Mouse (Mus musculus): ENCODE results near the gene Polm. TPM values are rescaled to one million over a fixed set of nuclear protein-coding genes. Genes with fewer than 3 reads are reported as not detected.

Gene Polm
- total RNA-seq (2012; rRNA removed) (5.4 TPM in 2 replicates), polyA plus RNA-seq (2012; ENCODE audit: insufficient read depth in 1 of 2, insufficient read length in 2 of 2, low read depth in 1 of 2, low replicate concordance in 2 of 2, missing spikeins in 1 of 2) (10 to 100 TPM in 1 of 2 experiments, not detected in 1; 18.3 TPM)

DNA sequence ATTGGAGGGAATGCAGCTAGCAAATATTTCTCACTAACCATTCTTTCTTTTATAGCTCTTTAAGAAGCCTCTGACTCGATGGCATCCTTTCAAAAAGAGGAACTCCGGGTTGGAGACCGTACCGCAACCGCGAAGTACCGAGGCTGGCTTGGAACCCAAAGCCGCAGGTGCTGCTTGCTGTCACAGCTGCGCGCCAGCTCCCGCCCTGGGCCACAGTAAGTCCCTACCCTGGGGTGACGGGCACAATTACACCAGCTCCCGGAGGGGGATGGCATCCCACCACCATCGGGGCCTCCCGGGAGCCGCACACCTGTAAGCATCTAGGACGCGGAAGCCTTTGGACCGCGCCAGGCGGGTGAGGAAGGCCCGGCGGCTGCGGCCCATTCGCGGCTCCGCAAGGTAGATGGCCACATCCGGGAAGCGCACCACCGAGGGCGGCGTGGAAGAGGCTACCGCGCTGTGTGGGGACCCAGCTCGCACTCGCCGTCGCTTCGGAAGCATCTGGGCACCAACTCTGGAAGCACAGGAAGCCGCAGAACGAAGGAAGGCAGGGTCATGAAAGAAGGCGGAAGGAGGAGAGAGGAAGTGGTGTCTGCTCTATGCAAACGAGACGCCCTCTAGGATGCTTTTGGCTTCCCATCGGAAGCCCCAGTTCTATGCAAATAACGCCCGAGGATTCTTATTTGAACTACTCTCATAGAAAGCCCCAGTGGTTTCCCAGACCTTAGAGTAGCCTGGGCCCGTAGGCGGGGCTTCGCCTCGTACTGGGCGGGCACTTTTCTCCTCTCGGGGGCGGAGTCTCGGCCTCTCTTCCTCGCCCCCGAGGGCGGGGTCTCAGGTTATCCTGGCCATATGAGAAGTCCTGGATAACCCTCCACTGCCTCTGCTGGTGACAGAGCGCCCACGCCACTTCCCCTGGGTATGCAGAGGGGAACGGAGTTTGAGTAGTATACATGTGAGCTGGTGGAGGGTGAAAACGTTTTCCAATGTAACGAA, at the start of gene Polm:
Gene Polm (minus strand): TSS at position 766 of the 996 bp plus-strand sequence.
- Histone ChIP-seq H3K79me2 (ENCODE audit: control insufficient read depth, insufficient read depth, low read length, poor library complexity) (peaks cover 2% of the 10 kb centered on the region; the same call in 1 of the 2 replicates), H3K27me3 (ENCODE audit: control insufficient read depth in 1 of 2, insufficient read depth in 2 of 2, low read length in 2 of 2) (no peaks in the 10 kb centered on the region), H3K9ac (ENCODE audit: control insufficient read depth, low read depth, low read length, poor library complexity, severe bottlenecking) (peak within 1 kb of the TSS; percentile 84), H3K36me3 (ENCODE audit: control insufficient read depth in 1 of 2, insufficient read depth in 2 of 2, low read length in 2 of 2) (peaks cover 2 to 7% of the 10 kb centered on the region in 2 experiments; a peak in 3 of 4 replicates), H3K27ac (ENCODE audit: control insufficient read depth, low read depth, low read length) (peak within 1 kb of the TSS; percentile 85), H3K4me1 (ENCODE audit: control insufficient read depth in 1 of 2, insufficient read depth in 2 of 2, low read length in 2 of 2) (peaks cover 3 to 7% of the 10 kb centered on the region in 2 experiments; a peak in 2 of 4 replicates), H3K4me3 (ENCODE audit: control insufficient read depth in 1 of 2, insufficient read depth in 1 of 2, low read depth in 2 of 2, low read length in 2 of 2) (peak within 1 kb of the TSS; percentile 80 to 82), H3K9me3 (replicated peaks; ENCODE audit: insufficient read depth, low read length) (no peaks in the 10 kb centered on the region)
- DNase-seq (ENCODE audit: low read depth, low spot score), result peak; percentile 99
- TF ChIP-seq ZNF384 (IDR thresholded peaks at IDR 0.05; ENCODE audit: low read depth, low read length), result 0 out of 2 replicates have a peak, but pooled peaks have one; percentile 14
- TF ChIP-seq SIN3A (IDR thresholded peaks at IDR 0.05; ENCODE audit: low read length), result peak; percentile 71
- TF ChIP-seq MEF2A (IDR thresholded peaks at IDR 0.05; ENCODE audit: extremely low read depth, insufficient replicate concordance, low read depth, low read length, poor library complexity, severe bottlenecking), result no peak
- TF ChIP-seq SMC3 (IDR thresholded peaks at IDR 0.05; ENCODE audit: low read depth, low read length), result peak; percentile 34; the same call in 1 of the 2 replicates
- peak; percentile 54 for TF ChIP-seq RAD21 (IDR thresholded peaks at IDR 0.05; ENCODE audit: low read depth, low read length)
- no peak for TF ChIP-seq MYB (IDR thresholded peaks at IDR 0.05; ENCODE audit: low read depth, low read length)
- TF ChIP-seq ETS1 (IDR thresholded peaks at IDR 0.05; ENCODE audit: low read depth, low read length), result peak; percentile 57; the same call in 1 of the 2 replicates
- no peak for TF ChIP-seq BHLHE40 (IDR thresholded peaks at IDR 0.05; ENCODE audit: borderline replicate concordance, low read depth, low read length)
- TF ChIP-seq ZMIZ1 (IDR thresholded peaks at IDR 0.05; ENCODE audit: low read depth, low read length), result peak; percentile 95
- TF ChIP-seq MYC (IDR thresholded peaks at IDR 0.05; ENCODE audit: low read depth, low read length), result 0 out of 2 replicates have a peak, but pooled peaks have one; percentile 13
- peak; percentile 53; the same call in 1 of the 2 replicates for TF ChIP-seq MAZ (IDR thresholded peaks at IDR 0.05; ENCODE audit: low read depth, low read length)
- peak; percentile 81; the same call in 1 of the 2 replicates for TF ChIP-seq UBTF (IDR thresholded peaks at IDR 0.05; ENCODE audit: borderline replicate concordance, insufficient read depth, low read depth, low read length)
- TF ChIP-seq ELF1 (IDR thresholded peaks at IDR 0.05; ENCODE audit: low read depth, low read length), result peak; percentile 79
- no peak; the same call in 1 of the 2 replicates for TF ChIP-seq RCOR1 (IDR thresholded peaks at IDR 0.05; ENCODE audit: low read depth, low read length)
- peak; percentile 65 for TF ChIP-seq HCFC1 (IDR thresholded peaks at IDR 0.05; ENCODE audit: low read depth, low read length)
- peak; percentile 47 to 73 (median 64) for TF ChIP-seq CTCF (IDR thresholded peaks at IDR 0.05 in 2 of 3, conservative IDR thresholded peaks at IDR 0.05 in 1 of 3; ENCODE audit: control insufficient read depth in 1 of 3, insufficient read depth in 1 of 3, low read depth in 2 of 3, low read length in 3 of 3, poor library complexity in 1 of 3, severe bottlenecking in 1 of 3)
- no peak for TF ChIP-seq POLR2AphosphoS5 (IDR thresholded peaks at IDR 0.05; ENCODE audit: borderline replicate concordance, low read depth, low read length)
- peak; percentile 63 for TF ChIP-seq TCF12 (IDR thresholded peaks at IDR 0.05; ENCODE audit: low read depth, low read length)
- peak; percentile 86 for TF ChIP-seq POLR2AphosphoS2 (IDR thresholded peaks at IDR 0.05; ENCODE audit: low read length)
- TF ChIP-seq MXI1 (IDR thresholded peaks at IDR 0.05; ENCODE audit: low read depth, low read length), result peak; percentile 74
- peak; percentile 88 for TF ChIP-seq TBP (IDR thresholded peaks at IDR 0.05; ENCODE audit: low read depth, low read length)
- peak; percentile 73 to 93 for TF ChIP-seq POLR2A (IDR thresholded peaks at IDR 0.05; ENCODE audit: control insufficient read depth in 1 of 2, insufficient read depth in 1 of 2, low read depth in 1 of 2, low read length in 2 of 2, poor library complexity in 1 of 2)
- peak; percentile 63; the same call in 1 of the 2 replicates for TF ChIP-seq MAX (IDR thresholded peaks at IDR 0.05; ENCODE audit: low read length)
- TF ChIP-seq TAL1 (IDR thresholded peaks at IDR 0.05; ENCODE audit: low read length), result no peak
- TF ChIP-seq NELFE (IDR thresholded peaks at IDR 0.05; ENCODE audit: low read depth, low read length), result peak; percentile 92
- no peak for TF ChIP-seq E2F4 (IDR thresholded peaks at IDR 0.05; ENCODE audit: borderline replicate concordance, low read depth, low read length)
- TF ChIP-seq EP300 (IDR thresholded peaks at IDR 0.05; ENCODE audit: low read depth in 1 of 2, low read length in 2 of 2), result peak in 1 of 2 experiments; percentile 38; a peak in 3 of 4 replicates

Data from MEL (cell line).